Mouse (Mus musculus) kidney, adult 10 weeks (tissue): ENCODE measurements around the gene Ifna16. TPM values are rescaled to one million over a fixed set of nuclear protein-coding genes. Genes with fewer than 3 reads are reported as not detected.

ENCODE experiments used
- polyA plus RNA-seq: library from polyadenylated mRNA; stranded (reverse); fragments of 350-450 nt; fragmentation: Illumina TruSeq; extraction: RNeasy Lipid Tissue Mini Kit (QIAGEN cat#74804); gene quantifications from one replicate; pipeline ENCODE4 v1.2.3, GENCODE M21; 2014; ENCODE audit warnings: low read depth, low replicate concordance

Ifna16 gene
- not detected for polyA plus RNA-seq

DNA sequence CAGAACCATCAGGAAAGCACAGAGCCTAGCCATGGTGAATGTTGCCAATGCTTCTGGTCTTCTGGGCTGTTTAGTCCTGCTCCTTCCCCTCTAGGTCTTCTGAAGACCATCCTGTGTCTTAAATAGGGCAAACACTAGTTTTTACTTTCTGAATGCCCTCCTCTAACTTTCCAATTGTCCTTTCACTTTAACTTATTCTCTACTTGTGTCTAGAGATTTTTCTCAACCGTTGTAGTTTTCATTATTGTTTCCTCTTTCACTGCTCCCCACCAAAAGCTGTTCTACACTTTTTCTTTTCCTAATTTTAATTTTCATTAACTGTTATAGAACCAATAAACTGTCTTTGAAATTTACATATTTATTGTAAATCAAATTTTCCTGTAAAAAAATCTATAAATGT is at the start of gene Ifna16:
Ifna16 (minus strand) TSS at position 101 of the 400 bp plus-strand sequence.

DNA sequence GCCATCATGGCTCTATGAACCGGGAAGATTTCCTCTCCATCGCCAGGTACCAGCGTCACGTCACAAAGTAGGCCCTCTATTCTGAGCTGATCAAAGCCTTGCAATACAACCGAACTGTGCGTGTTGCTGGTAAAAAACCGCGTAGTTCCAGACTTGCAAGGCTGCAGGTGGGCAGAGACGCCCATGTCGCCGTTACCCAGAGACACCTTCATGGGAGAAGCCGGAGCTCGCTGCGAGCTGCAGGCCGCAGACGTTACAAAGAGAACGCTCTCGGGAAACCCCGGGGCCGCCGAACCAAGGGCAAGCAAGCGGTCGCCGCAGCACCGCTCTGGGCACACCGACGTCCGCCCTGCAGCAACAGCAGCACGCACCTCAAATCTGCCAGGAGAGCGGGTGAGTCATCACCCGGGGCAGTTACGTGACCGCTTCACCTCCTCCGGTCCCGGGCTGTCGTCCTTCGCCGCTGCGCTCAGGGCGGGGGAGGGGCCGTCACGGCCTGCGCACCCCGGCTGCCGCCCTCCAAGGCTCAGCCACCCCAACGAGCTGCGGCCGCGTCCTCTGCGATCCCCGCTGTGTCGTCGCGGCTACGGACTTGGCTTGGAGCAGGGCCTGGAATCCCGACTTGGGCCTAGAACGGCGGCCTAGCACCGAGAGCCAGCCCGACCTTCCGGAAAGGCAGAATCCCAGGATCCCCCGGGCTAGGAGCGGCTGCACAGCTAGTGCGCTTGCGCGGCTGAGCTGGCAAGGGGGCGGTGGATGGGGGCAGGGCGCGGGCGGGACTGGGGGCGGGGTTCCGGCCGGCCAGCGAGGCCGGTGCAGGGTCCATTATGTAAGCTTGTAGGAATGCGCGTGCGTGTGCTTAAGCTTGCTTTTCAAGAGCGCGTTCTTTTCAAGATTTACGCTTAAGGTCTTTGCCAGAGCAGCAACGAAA is 45.3 kb upstream of the Ifna16 start, which contains the start of the genes Gm26566 and Klhl9:
Gm26566 (plus strand) TSS at position 15 of the 931 bp plus-strand sequence.
Klhl9 (minus strand) TSS at position 675 of the 931 bp plus-strand sequence.

DNA sequence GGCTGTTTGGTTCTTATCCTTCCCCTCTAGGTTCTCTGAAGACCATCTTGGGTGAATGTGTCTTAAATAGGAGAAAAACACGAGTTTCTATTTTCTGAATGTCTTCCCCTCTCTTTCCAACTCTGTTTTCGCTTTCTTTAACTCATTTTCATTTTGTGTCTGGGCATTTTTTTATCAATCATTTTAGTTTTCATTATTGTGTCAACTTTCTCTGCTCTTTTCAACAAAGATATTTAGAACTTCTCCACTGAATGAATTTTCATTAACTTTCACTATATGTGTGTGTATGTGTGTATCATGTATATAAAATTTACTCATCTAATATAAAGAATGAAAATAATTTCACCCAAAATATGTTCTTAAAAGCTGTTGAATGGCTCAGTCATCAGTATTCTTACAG is 14.5 kb upstream of the Ifna16 start, which contains the start of gene Ifnab:
Ifnab (minus strand) TSS at position 101 of the 400 bp plus-strand sequence.

DNA sequence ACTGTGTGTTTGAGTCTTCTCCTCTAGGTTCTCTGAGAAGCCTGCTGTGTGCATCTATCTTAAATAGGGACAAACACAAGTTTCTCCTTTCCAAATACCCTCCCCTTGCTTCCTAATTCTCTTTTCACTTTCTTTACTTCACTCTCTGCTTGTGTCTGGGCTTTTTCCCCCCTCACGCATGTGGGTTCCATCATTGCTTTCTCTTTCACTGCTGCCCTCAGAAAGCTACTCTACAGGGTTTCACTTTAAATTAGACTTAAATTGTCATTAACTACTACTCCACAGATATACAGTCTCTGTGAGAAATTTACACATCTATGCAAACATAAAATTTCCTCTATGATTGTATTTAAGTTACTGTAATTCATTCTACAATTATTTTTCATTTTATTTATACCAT is 7.1 kb upstream of the Ifna16 start, which contains the start of gene Ifna2:
Ifna2 (minus strand) TSS at position 101 of the 400 bp plus-strand sequence.

DNA sequence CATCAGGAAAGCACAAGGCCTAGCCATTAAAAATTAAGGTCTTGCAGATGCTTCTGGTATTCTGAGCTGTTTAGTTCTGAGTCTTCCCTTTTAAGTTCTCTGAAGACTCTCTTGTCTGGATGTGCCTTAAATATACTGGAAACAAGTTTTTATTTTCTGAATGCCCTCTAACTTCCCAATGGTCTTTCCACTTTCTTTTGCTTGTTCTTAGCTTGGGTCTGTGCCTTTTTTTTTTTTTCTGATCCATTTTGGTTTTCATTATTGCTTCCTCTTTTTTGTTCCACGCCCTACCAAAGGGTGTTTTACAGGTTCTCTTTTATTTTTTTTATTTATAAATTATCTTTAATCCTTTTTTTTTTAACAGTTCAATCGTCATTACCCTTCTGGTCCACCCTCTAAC is 32.4 kb downstream of the Ifna16 start, which contains the start of gene Ifna13:
Ifna13 (minus strand) TSS at position 101 of the 400 bp plus-strand sequence.

DNA sequence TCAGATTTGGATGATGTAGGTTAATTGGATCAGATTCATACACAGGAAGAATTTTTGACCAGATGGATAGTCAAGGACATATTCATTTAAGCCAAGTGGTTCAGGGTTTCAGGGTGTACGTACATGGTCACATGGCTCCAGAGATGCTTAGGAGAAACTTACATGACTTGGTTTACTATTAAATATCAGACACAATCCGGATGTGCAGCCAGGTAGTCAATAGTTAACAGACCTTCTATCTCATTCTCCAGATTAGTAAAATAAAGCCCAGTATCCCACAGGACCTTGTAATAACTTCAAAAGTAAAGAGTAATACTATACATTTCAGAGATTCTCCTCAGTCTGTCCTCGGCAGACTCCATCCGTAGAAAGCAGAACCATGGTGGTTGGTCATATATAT is 42.4 kb downstream of the Ifna16 start, which contains the start of gene C87499:
C87499 (minus strand) TSS at position 101 of the 400 bp plus-strand sequence.

Other genes with a start within 250 kb of the Ifna16 start
- 15.4 TPM for gene Hacd4, start 238.0 kb downstream of the Ifna16 start, polyA plus RNA-seq
- gene Ifnb1, start 154.2 kb downstream of the Ifna16 start, polyA plus RNA-seq = not detected
- not detected for gene Ifna15, start 118.7 kb downstream of the Ifna16 start, polyA plus RNA-seq
- not detected for gene Ifna14, start 105.1 kb downstream of the Ifna16 start, polyA plus RNA-seq
- gene Ifna9, start 84.5 kb downstream of the Ifna16 start, polyA plus RNA-seq = not detected
- gene Ifna12, start 73.5 kb downstream of the Ifna16 start, polyA plus RNA-seq = not detected
- gene C87499, start 42.5 kb downstream of the Ifna16 start, polyA plus RNA-seq = not detected
- gene Ifna13, start 32.5 kb downstream of the Ifna16 start, polyA plus RNA-seq = not detected
- gene Ifna2, start 7.0 kb upstream of the Ifna16 start, polyA plus RNA-seq = not detected
- not detected for gene Ifnab, start 14.4 kb upstream of the Ifna16 start, polyA plus RNA-seq
- gene Gm26566, start 44.9 kb upstream of the Ifna16 start, polyA plus RNA-seq = not detected
- 132 TPM for gene Klhl9, start 45.5 kb upstream of the Ifna16 start, polyA plus RNA-seq
- gene Gm13271, start 77.9 kb upstream of the Ifna16 start, polyA plus RNA-seq = not detected
- gene Gm13283, start 83.2 kb upstream of the Ifna16 start, polyA plus RNA-seq = not detected
- not detected for gene Gm13290, start 96.9 kb upstream of the Ifna16 start, polyA plus RNA-seq
- gene Gm13289, start 100.0 kb upstream of the Ifna16 start, polyA plus RNA-seq = not detected
- gene Gm13272, start 102.9 kb upstream of the Ifna16 start, polyA plus RNA-seq = not detected
- not detected for gene Ifnz, start 105.2 kb upstream of the Ifna16 start, polyA plus RNA-seq
- gene Gm13276, start 108.8 kb upstream of the Ifna16 start, polyA plus RNA-seq = not detected
- not detected for gene Gm13277, start 111.7 kb upstream of the Ifna16 start, polyA plus RNA-seq
- gene Gm13278, start 114.6 kb upstream of the Ifna16 start, polyA plus RNA-seq = not detected
- gene Gm13275, start 117.6 kb upstream of the Ifna16 start, polyA plus RNA-seq = not detected
- not detected for gene Gm13279, start 120.5 kb upstream of the Ifna16 start, polyA plus RNA-seq
- gene Gm13285, start 122.7 kb upstream of the Ifna16 start, polyA plus RNA-seq = not detected
- gene Gm13287, start 126.3 kb upstream of the Ifna16 start, polyA plus RNA-seq = not detected
- not detected for gene Gm13288, start 128.6 kb upstream of the Ifna16 start, polyA plus RNA-seq
- not detected for gene Ifna7, start 139.3 kb upstream of the Ifna16 start, polyA plus RNA-seq
- not detected for gene Ifna11, start 143.0 kb upstream of the Ifna16 start, polyA plus RNA-seq
- not detected for gene Ifna6, start 150.5 kb upstream of the Ifna16 start, polyA plus RNA-seq
- gene Ifna5, start 158.6 kb upstream of the Ifna16 start, polyA plus RNA-seq = not detected
- not detected for gene Ifna4, start 164.9 kb upstream of the Ifna16 start, polyA plus RNA-seq
- not detected for gene Ifna1, start 173.2 kb upstream of the Ifna16 start, polyA plus RNA-seq
- gene Ifne, start 203.3 kb upstream of the Ifna16 start, polyA plus RNA-seq = not detected